Mouse (Mus musculus) myocyte (in vitro differentiated cells): ENCODE data around the gene Mesd. TPM values are rescaled to one million over a fixed set of nuclear protein-coding genes. Genes with fewer than 3 reads are reported as not detected.
A peak's percentile ranks its signal among the peaks of the same experiment; 100 is the strongest.

Experiments
- H3K27me3 ChIP-seq: one replicate; pipeline ENCODE4 v1.6.1; 2011; ENCODE audit not compliant: control insufficient read depth, insufficient read depth, insufficient read length
- H3K36me3 ChIP-seq: one replicate; pipeline ENCODE4 v1.6.1; 2011; ENCODE audit not compliant: control insufficient read depth, insufficient read depth
- H3K4me2 ChIP-seq: one replicate; pipeline ENCODE4 v1.6.1; 2011; ENCODE audit warnings: low read depth, control low read depth
- H3K4me3 ChIP-seq: one replicate; pipeline ENCODE4 v1.5.1; 2011; ENCODE audit warnings: mild to moderate bottlenecking, control low read depth, moderate library complexity
- H3K79me2 ChIP-seq: one replicate; pipeline ENCODE4 v1.6.1; 2011; ENCODE audit not compliant: control insufficient read depth, insufficient read depth
- H3ac ChIP-seq: one replicate; pipeline ENCODE4 v1.6.1; 2011; ENCODE audit not compliant: control insufficient read depth, insufficient read length
- CEBPB ChIP-seq: IDR thresholded peaks from 2 replicates; pipeline ENCODE4 v1.6.1; 2011; ENCODE audit warnings: mild to moderate bottlenecking, moderate library complexity; ENCODE audit not compliant: poor library complexity, insufficient read depth, severe bottlenecking
- E2F4 ChIP-seq: IDR thresholded peaks from one replicate; pipeline ENCODE4 v1.6.1; 2011; ENCODE audit warnings: mild to moderate bottlenecking, control low read depth, moderate library complexity; ENCODE audit not compliant: insufficient read depth
- MAX ChIP-seq: IDR thresholded peaks from one replicate; pipeline ENCODE4 v1.6.1; 2011; ENCODE audit warnings: low read depth, mild to moderate bottlenecking, control low read depth
- MYOD1 ChIP-seq, 3 experiments: IDR thresholded peaks; one replicate each; pipeline ENCODE4 v1.6.1; 2011; ENCODE audit warnings: control low read depth in 2 of 3, low read depth in 2 of 3, mild to moderate bottlenecking in 2 of 3, moderate library complexity in 1 of 3; ENCODE audit not compliant: insufficient read length in 2 of 3, control insufficient read depth in 1 of 3
- MYOG ChIP-seq, 3 experiments: IDR thresholded peaks; one replicate each; pipeline ENCODE4 v1.6.1; 2011; ENCODE audit warnings: control low read depth in 2 of 3, low read depth in 2 of 3, mild to moderate bottlenecking in 2 of 3; ENCODE audit not compliant: insufficient read length in 2 of 3, control insufficient read depth in 1 of 3, insufficient read depth in 1 of 3
- POLR2A ChIP-seq: IDR thresholded peaks from one replicate; pipeline ENCODE4 v1.6.1; 2011; ENCODE audit warnings: low read depth, mild to moderate bottlenecking, control low read depth, moderate library complexity; ENCODE audit not compliant: insufficient read length
- POLR2AphosphoS2 ChIP-seq: IDR thresholded peaks from one replicate; pipeline ENCODE4 v1.6.1; 2011; ENCODE audit warnings: low read depth, control low read depth; ENCODE audit not compliant: insufficient read length
- REST ChIP-seq: IDR thresholded peaks from one replicate; pipeline ENCODE4 v1.6.1; 2011; ENCODE audit warnings: mild to moderate bottlenecking, control low read depth, moderate library complexity; ENCODE audit not compliant: insufficient read depth, insufficient read length
- SRF ChIP-seq: IDR thresholded peaks from one replicate; pipeline ENCODE4 v1.6.1; 2011; ENCODE audit warnings: low read depth; ENCODE audit not compliant: control insufficient read depth, insufficient read length
- TCF12 ChIP-seq: IDR thresholded peaks from one replicate; pipeline ENCODE4 v1.6.1; 2011; ENCODE audit warnings: mild to moderate bottlenecking, control low read depth; ENCODE audit not compliant: poor library complexity, insufficient read depth, severe bottlenecking
- TCF3 ChIP-seq: IDR thresholded peaks from one replicate; pipeline ENCODE4 v1.6.1; 2011; ENCODE audit warnings: low read depth, control low read depth; ENCODE audit not compliant: insufficient read length
- USF1 ChIP-seq: IDR thresholded peaks from one replicate; pipeline ENCODE4 v1.6.1; 2011; ENCODE audit warnings: low read depth, mild to moderate bottlenecking, control low read depth, moderate library complexity
- polyA plus RNA-seq: library from polyadenylated mRNA; unstranded; fragments of >200 nt; fragmentation: generic; extraction: Trizol; gene quantifications from one replicate; pipeline ENCODE4 v1.2.1, GENCODE M21; 2012; ENCODE audit warnings: missing spikeins

The Mesd gene
- polyA plus RNA-seq: 81.3 TPM

- peak within 1 kb of the TSS; percentile 87 for H3K4me2 ChIP-seq
- H3K27me3 ChIP-seq: no peaks in the 10 kb centered on the region
- H3K36me3 ChIP-seq: no peaks in the 10 kb centered on the region
- H3ac ChIP-seq: peak within 1 kb of the TSS; percentile 78
- peak within 1 kb of the TSS; percentile 43 for H3K4me3 ChIP-seq
- TF ChIP-seq MAX (no peak), MYOD1 (IDR thresholded peaks at IDR 0.05; ENCODE audit: control insufficient read depth in 1 of 3, insufficient read length in 2 of 3, low read depth in 2 of 3) (peak in 1 of 3 experiments; percentile 36), TCF12 (no peak), MYOG (IDR thresholded peaks at IDR 0.05; ENCODE audit: control insufficient read depth in 1 of 3, insufficient read depth in 1 of 3, insufficient read length in 2 of 3, low read depth in 2 of 3) (peak in 1 of 3 experiments; percentile 48), POLR2AphosphoS2 (peak; percentile 63), TCF3 (no peak), POLR2A (peak; percentile 79)
- peaks cover 38% of the 10 kb centered on the region for H3K79me2 ChIP-seq
Measured at GRCm38 (mm10) chr7:83884021-83884658, at the start of gene Mesd, which contains the start of gene Tlnrd1. Gene Mesd (plus strand): TSS chr7:83884466. Gene Tlnrd1 (minus strand): TSS chr7:83884305.

DNA sequence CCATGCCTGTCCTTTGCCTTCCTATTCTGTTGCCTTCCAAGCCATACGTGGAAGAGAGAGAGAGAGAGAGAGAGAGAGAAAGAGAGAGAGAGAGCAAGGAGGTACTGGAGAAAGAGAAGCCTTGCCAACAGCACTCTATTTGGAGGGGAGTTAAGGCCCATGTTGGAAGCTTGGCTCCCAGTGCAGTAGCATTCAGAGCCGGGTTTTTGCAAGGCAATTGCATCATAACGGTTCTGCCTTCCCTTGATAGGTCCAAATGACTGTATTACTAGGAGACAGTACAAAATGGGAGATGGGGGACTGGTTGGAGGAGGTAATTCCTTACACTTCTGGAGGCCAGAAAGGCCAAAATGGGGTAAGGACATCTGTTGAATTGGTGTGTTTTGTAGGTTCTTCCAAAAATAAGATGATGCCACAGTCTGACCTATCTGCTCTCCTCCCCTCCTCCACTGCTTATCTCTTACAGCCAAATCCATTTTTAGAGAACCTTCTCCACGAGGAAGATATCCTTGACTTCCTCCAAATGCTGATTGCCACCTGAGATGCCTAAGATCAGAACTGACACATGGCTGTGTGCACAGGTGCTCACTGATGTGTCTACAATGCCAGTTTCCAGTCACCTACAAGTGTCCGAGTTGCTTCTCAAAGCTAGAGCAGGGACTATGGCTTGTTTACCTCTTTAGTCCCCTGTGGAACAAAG lies 45.6 kb upstream of the Mesd start:
- Histone ChIP-seq H3K27me3 (no peaks in the 10 kb centered on the region), H3K79me2 (no peaks in the 10 kb centered on the region), H3ac (no peak overlapping the region), H3K4me2 (peak overlapping the region; percentile 16), H3K36me3 (no peaks in the 10 kb centered on the region), H3K4me3 (no peak overlapping the region)
- TF ChIP-seq SRF (no peak), CEBPB (peak; percentile 88; the same call in 1 of the 2 replicates)

GRCm38 (mm10) chr7:83840076-83840475 lies 44.2 kb upstream of the Mesd start:
- Histone ChIP-seq H3ac (no peak overlapping the region), H3K4me2 (no peak overlapping the region), H3K36me3 (no peaks in the 10 kb centered on the region), H3K27me3 (no peaks in the 10 kb centered on the region), H3K79me2 (no peaks in the 10 kb centered on the region), H3K4me3 (no peak overlapping the region)
- TF ChIP-seq MYOD1 (IDR thresholded peaks at IDR 0.05; ENCODE audit: control insufficient read depth in 1 of 3, insufficient read length in 2 of 3, low read depth in 2 of 3): no peak
- no peak for TF ChIP-seq POLR2A
- no peak for TF ChIP-seq TCF3
- no peak for TF ChIP-seq E2F4
- TF ChIP-seq MAX: no peak
- no peak for TF ChIP-seq TCF12
- TF ChIP-seq MYOG (IDR thresholded peaks at IDR 0.05; ENCODE audit: control insufficient read depth in 1 of 3, insufficient read depth in 1 of 3, insufficient read length in 2 of 3, low read depth in 2 of 3): no peak
- TF ChIP-seq USF1: no peak
- TF ChIP-seq SRF: no peak
- no peak for TF ChIP-seq REST
- TF ChIP-seq CEBPB: no peak

- TF ChIP-seq MYOD1 (IDR thresholded peaks at IDR 0.05; ENCODE audit: control insufficient read depth in 1 of 3, insufficient read length in 2 of 3, low read depth in 2 of 3): no peak
- no peak for TF ChIP-seq E2F4
- TF ChIP-seq POLR2A: no peak
- no peak for TF ChIP-seq REST
- no peak for TF ChIP-seq USF1
- no peak for TF ChIP-seq MYOG (IDR thresholded peaks at IDR 0.05; ENCODE audit: control insufficient read depth in 1 of 3, insufficient read depth in 1 of 3, insufficient read length in 2 of 3, low read depth in 2 of 3)
- TF ChIP-seq POLR2AphosphoS2: no peak
- TF ChIP-seq TCF3: no peak
- Histone ChIP-seq H3K4me2 (no peak overlapping the region), H3K79me2 (no peaks in the 10 kb centered on the region), H3K4me3 (no peak overlapping the region), H3K36me3 (no peaks in the 10 kb centered on the region), H3K27me3 (no peaks in the 10 kb centered on the region), H3ac (no peak overlapping the region)
Measured at GRCm38 (mm10) chr7:83842486-83843259, 41.6 kb upstream of the Mesd start.

DNA sequence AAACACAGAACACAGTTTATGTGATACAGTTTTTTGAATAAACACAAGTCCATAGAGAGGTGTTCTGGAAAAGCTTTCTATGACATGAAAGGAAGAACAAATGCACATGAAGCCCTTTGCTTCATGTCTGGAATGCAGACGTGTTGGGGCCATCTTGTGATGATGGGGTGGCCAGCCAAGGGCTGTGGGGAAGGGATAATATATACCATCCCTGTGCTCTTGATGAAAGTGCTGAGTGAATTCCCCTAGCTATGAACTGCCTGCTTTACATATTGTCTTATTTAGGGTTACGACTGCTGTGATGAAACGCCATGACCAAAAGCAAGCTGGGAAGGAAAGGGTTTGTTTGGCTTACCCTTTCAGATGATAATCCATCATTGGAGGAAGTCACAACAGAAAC lies 39.5 kb upstream of the Mesd start:
- H3K4me3 ChIP-seq: no peak overlapping the region
- TF ChIP-seq TCF3 (no peak), TCF12 (no peak), MYOG (IDR thresholded peaks at IDR 0.05; ENCODE audit: control insufficient read depth in 1 of 3, insufficient read depth in 1 of 3, insufficient read length in 2 of 3, low read depth in 2 of 3) (no peak), POLR2AphosphoS2 (no peak), CEBPB (no peak)
- no peak overlapping the region for H3K4me2 ChIP-seq
- H3K36me3 ChIP-seq: no peaks in the 10 kb centered on the region
- no peaks in the 10 kb centered on the region for H3K27me3 ChIP-seq
- no peak overlapping the region for H3ac ChIP-seq
- H3K79me2 ChIP-seq: no peaks in the 10 kb centered on the region
